Mouse (Mus musculus): Measurements from ENCODE around the gene Grik1. TPM values are rescaled to one million over a fixed set of nuclear protein-coding genes. Genes with fewer than 3 reads are reported as not detected.

Gene Grik1
- total RNA-seq, 2 experiments from 2014 or later = 14.5 to 14.9 TPM

DNA sequence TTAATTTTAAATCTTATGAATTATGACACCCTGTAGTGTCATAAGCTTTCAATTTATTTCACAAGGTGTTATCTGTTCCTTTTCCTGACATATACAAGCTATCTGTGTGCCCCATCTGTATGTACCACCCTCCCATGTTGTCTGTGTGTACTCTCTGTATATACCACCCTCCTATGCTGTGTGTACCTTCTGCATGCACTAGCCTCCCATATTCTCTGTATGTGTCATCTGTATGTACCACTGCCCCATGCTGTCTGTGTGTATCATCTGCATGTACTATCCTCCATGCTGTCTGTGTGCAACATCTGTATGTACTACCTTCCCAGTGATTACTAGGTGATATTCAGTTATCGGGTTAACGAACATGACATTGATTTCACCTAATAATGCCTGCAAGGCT lies 148.5 kb downstream of the Grik1 start:
- DNase-seq = no peak

- no peak for DNase-seq
These were observed 151.2 kb downstream of the Grik1 start for GRCm38 (mm10) chr16:88138913-88139312.

DNA sequence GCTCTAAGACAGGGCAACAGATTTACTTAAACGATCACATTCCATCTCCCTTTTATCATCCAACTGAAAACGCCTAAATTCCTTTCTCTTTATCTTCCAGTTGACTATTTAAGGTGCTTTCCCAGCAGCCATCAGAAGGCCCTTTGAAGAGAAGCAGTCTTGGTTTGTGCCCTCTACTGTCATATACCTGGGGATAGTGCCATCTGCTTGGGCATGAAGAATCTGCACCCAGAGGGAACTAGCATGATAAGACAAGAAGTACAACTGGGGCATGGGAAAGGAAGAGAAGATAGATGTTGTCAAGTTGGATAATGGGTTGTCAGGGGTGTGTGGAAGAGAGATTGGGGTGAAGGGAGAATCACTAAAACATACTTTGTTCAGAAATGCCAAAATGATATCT lies 157.1 kb downstream of the Grik1 start:
- no peak for DNase-seq

DNA sequence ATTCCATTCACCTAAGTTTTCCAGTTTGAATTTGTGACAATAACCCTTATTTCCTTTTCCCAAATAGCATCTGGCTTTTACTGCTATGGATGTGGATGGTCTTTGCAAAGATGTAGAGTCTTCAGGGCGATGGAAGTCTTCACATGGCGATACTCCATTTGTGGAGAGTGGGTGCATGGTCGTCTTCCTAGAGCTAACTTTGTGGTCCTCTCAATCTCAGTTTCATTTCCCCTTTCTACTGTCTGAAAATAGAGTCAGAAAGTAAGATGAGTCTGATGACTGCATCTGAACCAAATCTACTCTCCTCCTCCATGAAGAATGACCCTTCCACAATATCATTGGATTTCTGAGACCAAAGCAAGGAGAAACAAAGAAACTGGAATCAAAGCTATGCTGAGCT lies 159.0 kb downstream of the Grik1 start:
- DNase-seq = no peak

GRCm38 (mm10) chr16:88125098-88125497 lies 165.0 kb downstream of the Grik1 start:
- no peak for DNase-seq

DNA sequence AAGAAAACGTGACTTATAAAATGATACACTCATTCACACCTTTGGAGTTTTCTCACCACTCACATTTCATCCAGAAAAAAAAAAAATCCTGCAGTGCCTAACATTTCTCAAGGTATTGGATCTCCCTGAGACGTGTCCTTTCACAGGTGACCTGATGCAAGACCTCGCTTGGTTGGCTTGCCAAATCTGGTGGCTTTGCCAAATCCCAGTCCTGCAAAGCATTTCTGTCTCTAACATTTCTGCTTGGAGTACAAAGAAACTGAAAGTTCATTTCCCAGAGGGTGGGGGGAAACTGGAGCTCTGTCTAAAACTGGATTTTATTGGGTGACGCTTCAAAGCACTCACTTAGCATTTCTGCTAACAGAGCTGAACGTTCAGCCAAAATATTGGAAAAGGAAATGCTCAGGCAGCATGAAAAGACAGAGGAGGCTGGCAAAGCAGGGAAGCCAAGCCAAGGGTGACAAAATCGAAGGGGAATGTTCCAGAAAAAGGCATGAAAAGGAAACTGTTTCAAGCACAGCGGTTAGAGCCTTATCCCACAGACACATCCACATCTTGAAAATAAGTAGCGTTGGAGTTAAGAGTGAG lies 177.4 kb downstream of the Grik1 start:
- peak; percentile 15 to 21 for DNase-seq

DNA sequence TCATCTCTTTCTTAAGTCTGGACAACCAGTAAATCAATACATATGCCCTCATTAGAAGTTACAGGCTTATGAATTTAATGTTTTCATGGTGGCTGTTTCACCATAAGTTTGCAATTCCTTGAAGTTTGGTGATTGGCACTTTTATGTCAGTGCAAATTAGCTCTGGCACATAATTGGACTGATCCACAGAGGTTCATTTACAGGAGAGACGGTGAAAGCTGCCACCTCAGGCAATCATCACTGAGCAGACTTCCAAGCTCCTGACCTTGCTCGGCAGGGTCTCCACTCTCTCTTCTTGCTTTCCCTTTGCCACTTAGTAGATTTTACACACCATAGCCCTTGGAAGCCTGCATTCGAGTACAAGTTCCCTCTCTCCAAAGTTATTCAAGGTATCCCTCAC lies 178.6 kb downstream of the Grik1 start:
- no peak for DNase-seq

DNA sequence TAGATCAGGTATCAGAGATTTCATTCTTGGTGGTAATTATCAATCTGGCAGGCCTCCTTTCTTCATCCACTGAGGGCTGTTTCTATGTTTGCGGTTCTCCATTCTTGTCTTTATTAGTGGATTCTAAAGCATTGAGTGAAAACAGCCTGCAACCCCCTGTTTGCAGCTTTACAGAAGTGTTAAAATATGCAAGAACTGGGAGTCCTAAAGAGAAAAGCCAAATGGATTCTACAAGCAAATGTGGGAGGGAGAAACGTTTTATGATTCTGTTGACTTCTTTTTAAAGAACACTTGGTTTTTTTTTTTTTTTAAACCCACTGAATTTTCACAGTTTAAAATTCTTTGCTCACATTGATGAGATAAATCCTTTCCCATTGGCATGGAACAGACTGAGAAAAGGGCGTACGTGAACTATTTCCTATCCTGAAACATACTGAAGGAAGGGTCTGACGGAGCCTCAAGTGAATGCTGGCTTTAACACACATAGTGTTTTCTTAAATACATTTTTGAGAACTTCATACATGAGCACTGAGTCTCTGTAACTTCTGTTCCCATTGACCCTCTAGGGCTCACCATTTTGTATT lies 195.8 kb downstream of the Grik1 start:
- DNase-seq = no peak

- no peak for DNase-seq
These were observed 202.8 kb downstream of the Grik1 start for GRCm38 (mm10) chr16:88087280-88087679.

- no peak for DNase-seq
These were observed 215.3 kb downstream of the Grik1 start for GRCm38 (mm10) chr16:88074716-88075115.

- no peak for DNase-seq
These were observed 229.1 kb downstream of the Grik1 start for GRCm38 (mm10) chr16:88060936-88061335.

GRCm38 (mm10) chr16:88048121-88048520 lies 241.9 kb downstream of the Grik1 start:
- no peak for DNase-seq

- DNase-seq = no peak
These were observed 245.7 kb downstream of the Grik1 start for GRCm38 (mm10) chr16:88044321-88044720.

GRCm38 (mm10) chr16:88042458-88042857 lies 247.6 kb downstream of the Grik1 start:
- no peak for DNase-seq

DNA sequence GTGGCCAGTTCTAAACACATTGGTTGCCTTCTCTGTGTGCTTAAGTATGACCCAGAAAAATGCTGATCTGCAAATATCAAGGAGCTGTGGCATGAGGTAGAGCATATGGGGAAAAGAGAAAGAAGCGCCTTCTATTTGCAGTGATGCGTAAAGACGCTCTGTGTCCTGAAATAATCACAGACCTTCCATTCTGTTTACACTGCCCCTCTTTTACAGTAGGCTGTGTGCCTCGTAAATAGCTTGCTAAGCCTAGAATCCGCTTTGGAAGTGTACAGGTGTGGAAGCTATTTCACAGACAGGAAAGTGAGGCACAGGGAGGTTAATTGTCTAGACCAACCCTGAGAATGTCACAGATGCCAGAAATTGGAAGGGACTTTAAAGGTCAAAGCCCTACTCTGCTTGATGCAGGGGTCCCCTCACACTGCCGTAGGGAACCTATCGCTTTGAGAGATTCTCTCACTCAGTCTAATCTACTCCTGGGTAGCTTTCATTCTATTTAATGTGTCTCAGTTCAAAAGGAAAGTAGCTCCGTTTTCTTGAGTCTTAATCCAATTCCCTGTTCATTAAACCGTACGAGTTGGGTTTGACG lies 251.5 kb downstream of the Grik1 start:
- DNase-seq = no peak

- DNase-seq = no peak
These were observed 301.3 kb downstream of the Grik1 start for GRCm38 (mm10) chr16:87988805-87989204.

DNA sequence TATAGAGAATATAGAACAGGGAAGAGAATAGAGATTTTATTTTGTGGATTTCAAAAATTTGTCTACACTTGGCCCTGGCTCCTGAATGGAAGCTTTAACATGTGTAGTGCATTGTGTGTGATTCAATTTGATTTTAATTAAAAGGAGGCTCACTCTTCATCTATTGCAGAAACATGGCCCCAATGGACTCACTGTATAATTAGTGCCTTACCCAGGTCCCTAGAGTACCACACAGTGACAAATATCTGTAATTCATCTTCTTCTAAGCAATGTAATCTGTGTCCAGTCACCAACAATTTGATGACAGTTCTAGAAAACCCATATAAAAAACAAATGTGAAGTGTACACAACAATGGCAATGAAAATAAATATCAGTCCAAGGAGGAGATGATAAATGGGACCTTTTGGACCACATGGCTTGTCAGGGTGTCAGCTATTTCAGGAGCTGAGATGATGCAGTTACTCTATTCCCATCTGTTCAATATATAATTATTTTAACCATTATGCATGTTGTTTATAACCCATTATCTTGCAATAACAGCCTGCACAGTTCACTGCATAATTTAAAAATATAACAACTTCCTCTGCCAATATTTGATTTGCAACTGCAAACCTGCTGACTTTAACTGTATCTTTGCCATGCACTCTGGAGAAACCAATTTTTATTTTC lies 305.7 kb downstream of the Grik1 start:
- no peak for DNase-seq

- DNase-seq = no peak
These were observed 316.0 kb downstream of the Grik1 start for GRCm38 (mm10) chr16:87974076-87974443.

DNA sequence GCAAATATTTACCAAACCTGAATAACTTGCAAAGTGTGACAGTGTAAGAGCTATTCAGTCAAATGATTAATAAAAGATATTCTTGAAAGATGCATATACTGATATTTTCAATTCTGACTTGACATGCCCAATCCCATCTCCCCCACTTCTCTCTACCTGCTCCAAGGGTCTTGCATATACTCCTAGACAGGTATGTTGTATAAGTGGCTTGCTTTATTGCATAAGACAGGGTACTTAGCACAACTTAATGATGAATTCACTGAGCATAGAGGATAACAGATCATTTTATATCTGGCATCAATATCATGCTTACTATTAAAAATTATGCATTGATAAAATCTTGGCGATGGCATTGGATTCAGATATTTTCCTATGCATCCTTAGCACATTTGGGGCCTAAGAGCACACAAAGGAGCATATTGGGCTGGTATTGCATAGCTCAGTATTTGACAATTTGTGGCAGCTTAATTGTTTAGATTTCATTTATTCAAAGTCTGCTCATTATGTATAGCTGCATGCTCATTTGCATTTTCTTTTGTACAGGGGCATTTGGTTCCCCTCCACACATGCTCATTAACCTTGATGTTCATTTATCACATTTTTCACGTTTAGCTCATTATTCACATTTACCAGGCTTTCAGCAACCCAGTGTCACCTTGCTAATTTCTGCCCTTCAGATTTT lies 316.5 kb downstream of the Grik1 start:
- DNase-seq = no peak

DNA sequence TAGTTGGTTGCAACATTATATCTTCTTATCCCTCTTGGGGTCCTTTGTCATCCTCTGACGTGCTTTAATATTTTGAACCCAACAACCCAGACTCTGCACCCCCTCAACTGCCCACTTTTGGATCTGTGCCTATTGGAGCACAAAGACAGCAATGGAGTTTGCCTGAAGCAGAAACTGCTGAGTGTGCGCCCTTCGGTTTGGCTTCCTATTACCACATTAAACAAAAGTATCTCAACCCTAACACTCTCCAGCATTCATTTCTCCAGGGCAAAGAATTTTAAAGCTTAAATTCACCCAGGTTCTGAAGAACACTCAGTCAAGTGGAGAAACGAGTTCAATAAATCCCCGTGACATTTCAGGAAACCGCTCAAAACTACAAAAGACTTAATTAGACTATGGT lies 318.2 kb downstream of the Grik1 start:
- DNase-seq = no peak

DNA sequence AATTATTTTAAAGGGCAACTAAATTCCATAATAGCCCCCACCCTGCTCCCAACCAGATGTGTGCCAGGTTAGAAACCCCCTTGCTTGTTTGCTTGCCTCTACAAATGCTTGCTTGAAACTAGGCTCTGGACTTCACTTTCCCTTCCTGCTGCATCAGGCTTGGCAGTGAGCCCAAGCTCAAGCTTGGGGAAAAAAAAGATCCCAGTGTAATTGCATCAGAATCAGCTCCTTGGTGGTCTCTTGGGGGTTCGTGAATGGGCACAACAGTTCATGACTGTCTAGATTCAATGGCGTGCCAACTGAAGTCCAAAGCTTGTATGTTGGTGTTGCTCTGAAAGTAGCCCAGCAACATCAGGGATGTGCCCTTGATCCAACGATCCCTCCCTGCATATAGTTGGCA lies 320.1 kb downstream of the Grik1 start:
- no peak for DNase-seq

DNA sequence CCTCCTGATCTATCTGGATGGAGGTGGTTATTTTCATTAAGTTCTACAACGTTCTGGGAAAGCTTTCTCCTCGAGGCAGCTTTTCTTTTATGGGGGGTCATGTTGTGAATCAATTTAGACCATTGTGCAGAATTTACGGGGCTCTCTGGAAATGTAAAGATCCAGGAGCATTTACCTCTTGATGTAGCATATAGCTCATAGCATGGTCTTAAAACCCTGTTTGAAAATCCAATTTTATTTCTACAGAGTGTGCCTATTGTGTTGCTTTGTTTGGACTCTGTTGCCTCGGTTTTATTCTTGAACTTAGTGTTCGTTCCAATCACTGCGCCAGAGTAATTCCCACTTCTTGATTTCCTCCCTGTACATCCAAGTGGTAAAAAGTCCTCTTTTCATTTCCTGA lies 328.6 kb downstream of the Grik1 start:
- DNase-seq = no peak

DNA sequence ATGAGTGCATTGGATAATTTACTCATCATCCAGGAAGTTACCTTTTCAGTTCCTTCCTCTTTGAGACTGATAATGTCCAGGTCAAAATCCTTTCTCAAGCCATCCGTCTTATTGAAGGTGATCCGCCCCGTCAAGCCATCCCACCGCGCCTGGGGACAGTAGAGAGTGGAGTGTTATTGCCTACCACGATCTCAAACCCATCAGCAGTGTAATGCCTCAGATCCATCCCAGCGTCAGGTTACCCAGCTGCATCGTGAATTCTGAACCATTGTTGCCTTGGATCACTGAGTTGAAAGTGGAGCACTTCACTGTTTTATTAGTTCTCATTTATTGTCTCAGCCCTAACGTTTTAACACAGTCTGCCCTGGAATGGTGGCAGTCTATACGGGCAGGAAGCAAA lies 332.6 kb downstream of the Grik1 start:
- DNase-seq = no peak
